Mouse (Mus musculus) heart, embryonic 10.5 days (tissue): ENCODE data around the gene Ube2dnl1. TPM values are rescaled to one million over a fixed set of nuclear protein-coding genes. Genes with fewer than 3 reads are reported as not detected.

Source experiments
- DNase-seq: peaks from one replicate; pipeline ENCODE4 v3.0.0-alpha.2; 2017; ENCODE audit warnings: low spot score
- H3K27ac ChIP-seq: fragments of 300-500 bp; sonication (generic); 2 replicates; pipeline ENCODE4 v1.5.1; 2016; ENCODE audit warnings: mild to moderate bottlenecking
- H3K27me3 ChIP-seq: fragments of 300-500 bp; sonication (generic); 2 replicates; pipeline ENCODE4 v1.6.1; 2016; ENCODE audit warnings: mild to moderate bottlenecking; ENCODE audit not compliant: poor library complexity, insufficient read depth, severe bottlenecking
- H3K36me3 ChIP-seq: fragments of 300-500 bp; sonication (generic); 2 replicates; pipeline ENCODE4 v1.6.1; 2016; ENCODE audit warnings: mild to moderate bottlenecking, moderate library complexity
- H3K4me1 ChIP-seq: fragments of 300-500 bp; sonication (generic); 2 replicates; pipeline ENCODE4 v1.6.1; 2016; ENCODE audit warnings: mild to moderate bottlenecking
- H3K4me3 ChIP-seq: fragments of 300-500 bp; sonication (generic); 2 replicates; pipeline ENCODE4 v1.5.1; 2016; ENCODE audit warnings: mild to moderate bottlenecking, moderate library complexity
- H3K9me3 ChIP-seq: fragments of 300-500 bp; sonication (generic); 2 replicates; pipeline ENCODE4 v1.6.1; 2016; ENCODE audit warnings: mild to moderate bottlenecking, moderate library complexity
- WGBS: fragments of 180-500 bp; shearing (Covaris S2); methylation state at CpG from one replicate; pipeline ENCODE4 v1.1.7; 2016; 5-methylcytosine and 5-hydroxymethylcytosine counted together
- polyA plus RNA-seq: library from polyadenylated mRNA; unstranded; fragments of >200 nt; fragmentation: Nextera tagmentation; extraction: Ambion mirVana; gene quantifications from 2 replicates; pipeline ENCODE4 v1.2.1, GENCODE M21; 2016

Ube2dnl1 gene
- not detected in 2 replicates for polyA plus RNA-seq

DNA sequence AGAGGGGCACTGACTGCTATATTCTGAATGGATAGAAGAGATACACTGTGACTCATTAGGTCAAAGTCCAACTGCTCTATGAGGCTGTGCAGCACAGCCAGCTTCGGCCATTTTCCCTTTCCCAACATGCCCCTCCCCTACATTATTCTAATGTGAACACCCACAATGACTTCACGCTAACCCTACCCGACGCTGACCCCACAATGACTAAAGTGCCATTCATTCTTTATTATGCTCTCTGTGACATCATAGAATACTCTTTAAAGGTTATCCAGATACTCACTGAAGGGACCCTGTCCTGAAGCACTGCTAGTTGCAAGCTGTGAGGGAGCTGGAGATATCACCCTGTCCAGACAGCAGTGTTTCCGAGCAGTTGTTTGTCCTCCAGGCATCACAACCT is at the start of gene Ube2dnl1:
TSS of gene Ube2dnl1 (plus strand) at position 301 of the 400 bp plus-strand sequence.
- 82% methylated on average over 5 of the region's 5 CpGs for WGBS
- Histone ChIP-seq H3K4me1 (no peaks in the 10 kb centered on the region), H3K9me3 (no peaks in the 10 kb centered on the region), H3K36me3 (no peaks in the 10 kb centered on the region), H3K4me3 (no peak within 1 kb of the TSS), H3K27ac (no peak within 1 kb of the TSS), H3K27me3 (no peaks in the 10 kb centered on the region)
- no peak for DNase-seq

DNA sequence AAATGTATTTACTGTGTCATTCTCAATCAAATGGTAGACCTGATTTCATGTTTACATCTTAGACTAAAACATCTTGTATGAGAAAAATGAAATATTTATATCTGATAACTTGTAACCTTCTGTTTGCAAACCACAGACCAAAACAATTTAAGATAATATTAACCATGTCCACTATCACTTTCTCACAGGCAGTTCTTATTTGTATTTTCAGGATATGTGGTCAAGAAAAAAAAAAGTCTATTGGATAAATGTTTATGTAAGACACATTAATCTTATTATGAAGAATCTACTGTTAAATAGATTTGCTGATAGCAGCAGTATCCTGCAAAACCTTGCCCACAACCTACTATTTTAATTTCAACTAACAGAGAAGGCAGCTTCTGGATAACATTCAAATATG is 9.3 kb upstream of the Ube2dnl1 start:
- H3K36me3 ChIP-seq: no peaks in the 10 kb centered on the region
- no peak for DNase-seq
- no peak overlapping the region for H3K27ac ChIP-seq
- no peaks in the 10 kb centered on the region for H3K9me3 ChIP-seq
- H3K27me3 ChIP-seq: no peaks in the 10 kb centered on the region
- H3K4me1 ChIP-seq: no peaks in the 10 kb centered on the region
- no peak overlapping the region for H3K4me3 ChIP-seq

DNA sequence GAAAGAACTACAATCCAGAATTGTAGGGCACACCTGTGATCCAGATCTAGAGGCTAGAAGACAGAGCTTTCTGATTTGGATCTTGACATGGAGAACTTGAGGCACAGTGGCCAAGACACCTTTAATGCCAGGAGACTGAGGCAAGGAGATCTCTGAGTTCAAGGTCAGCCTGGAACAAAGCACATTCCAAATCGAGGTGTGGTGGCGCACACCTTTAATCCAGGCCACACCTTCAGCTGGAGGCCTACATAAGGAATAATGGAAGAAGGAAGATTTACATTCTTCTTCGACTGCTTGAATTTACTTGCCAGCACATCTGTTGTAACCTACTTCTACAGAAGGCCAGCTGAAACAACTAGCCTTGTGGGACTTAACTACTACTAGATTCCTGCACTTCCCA is 7.3 kb upstream of the Ube2dnl1 start:
- H3K4me3 ChIP-seq: no peak overlapping the region
- no peaks in the 10 kb centered on the region for H3K27me3 ChIP-seq
- no peaks in the 10 kb centered on the region for H3K9me3 ChIP-seq
- H3K36me3 ChIP-seq: no peaks in the 10 kb centered on the region
- no peak overlapping the region for H3K27ac ChIP-seq
- 85% methylated on average over 3 of the region's 3 CpGs for WGBS
- H3K4me1 ChIP-seq: no peaks in the 10 kb centered on the region
- no peak for DNase-seq

DNA sequence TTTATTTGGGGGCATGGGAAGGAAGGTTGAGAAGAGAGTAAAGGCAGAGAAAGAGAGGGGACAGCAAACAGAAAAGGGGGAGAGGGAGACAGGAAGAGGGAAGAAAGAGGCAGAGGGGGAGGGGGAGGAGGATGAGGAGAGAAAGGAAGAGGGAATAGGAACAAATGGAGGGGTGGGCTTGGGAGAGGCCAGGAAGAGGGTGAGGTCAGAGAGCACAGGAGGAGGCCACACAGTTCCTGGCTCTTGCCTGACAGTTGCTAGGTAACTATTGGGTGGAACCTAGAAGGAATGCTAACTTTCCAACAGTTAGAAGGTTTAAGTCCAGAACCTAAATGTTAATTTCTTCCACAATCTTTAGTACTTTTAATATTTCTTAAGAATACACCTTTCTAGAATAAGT is 1.4 kb upstream of the Ube2dnl1 start:
- no peak for DNase-seq
- H3K27ac ChIP-seq: no peak overlapping the region
- H3K4me3 ChIP-seq: no peak overlapping the region
- H3K9me3 ChIP-seq: no peaks in the 10 kb centered on the region
- H3K27me3 ChIP-seq: no peaks in the 10 kb centered on the region
- H3K4me1 ChIP-seq: no peaks in the 10 kb centered on the region
- no peaks in the 10 kb centered on the region for H3K36me3 ChIP-seq

DNA sequence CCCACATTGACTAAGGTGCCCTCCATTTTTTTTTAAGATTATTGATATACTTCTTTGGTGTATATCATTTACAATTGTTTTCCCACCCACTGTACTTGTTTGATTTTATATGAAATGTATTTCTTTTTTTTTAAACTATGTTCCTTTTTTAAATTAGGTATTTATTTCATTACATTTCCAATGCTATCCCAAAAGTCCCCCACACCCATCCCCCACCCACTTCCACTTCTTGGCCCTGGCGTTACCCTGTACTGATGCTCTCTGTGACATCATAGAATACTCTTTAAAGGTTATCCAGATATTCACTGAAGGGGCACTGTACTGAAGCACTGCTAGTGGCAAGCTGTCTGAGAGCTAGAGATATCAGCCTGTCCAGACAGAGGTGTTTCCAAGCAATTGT is 2.5 kb downstream of the Ube2dnl1 start, which contains the start of gene Ube2dnl2:
TSS of gene Ube2dnl2 (plus strand) at position 301 of the 400 bp plus-strand sequence.
- Histone ChIP-seq H3K4me3 (no peak within 1 kb of the TSS), H3K4me1 (no peaks in the 10 kb centered on the region), H3K9me3 (no peaks in the 10 kb centered on the region), H3K27me3 (no peaks in the 10 kb centered on the region), H3K27ac (no peak within 1 kb of the TSS), H3K36me3 (no peaks in the 10 kb centered on the region)
- whole genome bisulfite sequencing: 31% methylated on average over 1 of the region's 1 CpGs
- no peak for DNase-seq

DNA sequence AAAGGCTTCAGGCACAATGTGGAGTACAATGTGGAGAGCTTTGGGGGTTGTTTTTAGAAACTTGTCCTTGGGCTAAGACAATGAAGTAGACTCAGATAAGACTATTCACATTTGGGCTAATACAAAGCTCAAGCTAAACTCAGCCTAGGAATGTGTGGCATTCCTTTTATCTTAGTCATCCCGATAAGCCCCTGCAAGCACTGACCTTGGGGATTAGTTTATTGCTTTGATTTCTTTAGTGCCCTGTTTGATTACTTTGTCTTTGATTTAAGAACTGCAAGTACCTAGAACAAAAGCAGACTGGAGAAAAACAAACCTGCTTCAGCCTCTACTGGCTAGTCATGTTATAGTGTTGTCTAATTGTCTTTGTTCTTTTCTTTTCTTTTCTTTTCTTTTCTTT is 50.3 kb downstream of the Ube2dnl1 start:
- Histone ChIP-seq H3K27me3 (no peaks in the 10 kb centered on the region), H3K4me3 (no peak overlapping the region), H3K9me3 (no peaks in the 10 kb centered on the region), H3K36me3 (no peaks in the 10 kb centered on the region), H3K4me1 (no peaks in the 10 kb centered on the region), H3K27ac (no peak overlapping the region)
- 19% methylated on average over 1 of the region's 1 CpGs for WGBS
- no peak for DNase-seq

Other genes with a start within 250 kb of the Ube2dnl1 start
- 0.20 and 0.30 TPM in 2 replicates for gene Ube2dnl2, start 2.6 kb downstream of the Ube2dnl1 start, polyA plus RNA-seq